Mouse (Mus musculus): Measurements from ENCODE around the gene Plgrkt. TPM values are rescaled to one million over a fixed set of nuclear protein-coding genes. Genes with fewer than 3 reads are reported as not detected.

The Plgrkt gene
- total and polyA plus RNA-seq, 2 experiments from 2014 or later: 27.9 to 58.7 TPM

- TF ChIP-seq CTCF (IDR thresholded peaks at IDR 0.05; ENCODE audit: low read depth): no peak
- no peaks in the 10 kb centered on the region for H3K4me1 ChIP-seq (ENCODE audit: insufficient read depth, low read length)
- H3K4me3 ChIP-seq (ENCODE audit: low read length): no peak overlapping the region
- no peak overlapping the region for H3K27ac ChIP-seq
- H3K9me3 ChIP-seq (ENCODE audit: low read length): no peaks in the 10 kb centered on the region
- WGBS: 90% methylated on average over 9 of the region's 9 CpGs
- DNase-seq (ENCODE audit: low spot score) (no peak), ATAC-seq (no peak)
- H3K9ac ChIP-seq (replicated peaks; ENCODE audit: low read length): no peak overlapping the region
- no peaks in the 10 kb centered on the region for H3K36me3 ChIP-seq (ENCODE audit: insufficient read depth, low read length)
- no peak overlapping the region for H3K4me2 ChIP-seq (ENCODE audit: low read depth, low read length)
- no peaks in the 10 kb centered on the region for H3K27me3 ChIP-seq (ENCODE audit: insufficient read depth, low read length)
Measured at GRCm38 (mm10) chr19:29384412-29384811, 17.2 kb upstream of the Plgrkt start.

GRCm38 (mm10) chr19:29383368-29383767, 16.2 kb upstream of the Plgrkt start:
- Histone ChIP-seq H3K27me3 (ENCODE audit: insufficient read depth, low read length) (no peaks in the 10 kb centered on the region), H3K4me1 (ENCODE audit: insufficient read depth, low read length) (no peaks in the 10 kb centered on the region), H3K27ac (no peak overlapping the region), H3K4me3 (ENCODE audit: low read length) (no peak overlapping the region), H3K4me2 (ENCODE audit: low read depth, low read length) (no peak overlapping the region), H3K9ac (replicated peaks; ENCODE audit: low read length) (no peak overlapping the region), H3K36me3 (ENCODE audit: insufficient read depth, low read length) (no peaks in the 10 kb centered on the region), H3K9me3 (ENCODE audit: low read length) (no peaks in the 10 kb centered on the region)
- TF ChIP-seq CTCF (IDR thresholded peaks at IDR 0.05; ENCODE audit: low read depth): no peak
- DNase-seq (ENCODE audit: low spot score) (no peak), ATAC-seq (no peak)
- WGBS: 94% methylated on average over 5 of the region's 5 CpGs

- TF ChIP-seq CTCF (IDR thresholded peaks at IDR 0.05; ENCODE audit: low read depth): no peak
- no peak overlapping the region for H3K4me3 ChIP-seq (ENCODE audit: low read length)
- H3K4me2 ChIP-seq (ENCODE audit: low read depth, low read length): no peak overlapping the region
- no peaks in the 10 kb centered on the region for H3K36me3 ChIP-seq (ENCODE audit: insufficient read depth, low read length)
- no peaks in the 10 kb centered on the region for H3K27me3 ChIP-seq (ENCODE audit: insufficient read depth, low read length)
- 94% methylated on average over 14 of the region's 14 CpGs for WGBS
- no peak overlapping the region for H3K9ac ChIP-seq (replicated peaks; ENCODE audit: low read length)
- H3K9me3 ChIP-seq (ENCODE audit: low read length): no peaks in the 10 kb centered on the region
- no peak for ATAC-seq
- no peak for DNase-seq (ENCODE audit: low spot score)
- no peak overlapping the region for H3K27ac ChIP-seq
- H3K4me1 ChIP-seq (ENCODE audit: insufficient read depth, low read length): no peaks in the 10 kb centered on the region
Measured at GRCm38 (mm10) chr19:29379839-29380603, 12.8 kb upstream of the Plgrkt start.

GRCm38 (mm10) chr19:29376382-29376781, 9.2 kb upstream of the Plgrkt start:
- no peak for TF ChIP-seq CTCF (IDR thresholded peaks at IDR 0.05; ENCODE audit: low read depth)
- Histone ChIP-seq H3K36me3 (ENCODE audit: insufficient read depth, low read length) (no peaks in the 10 kb centered on the region), H3K27ac (no peak overlapping the region), H3K9me3 (ENCODE audit: low read length) (no peaks in the 10 kb centered on the region), H3K4me2 (ENCODE audit: low read depth, low read length) (no peak overlapping the region), H3K9ac (replicated peaks; ENCODE audit: low read length) (no peak overlapping the region), H3K4me3 (ENCODE audit: low read length) (no peak overlapping the region), H3K4me1 (ENCODE audit: insufficient read depth, low read length) (no peaks in the 10 kb centered on the region), H3K27me3 (ENCODE audit: insufficient read depth, low read length) (no peaks in the 10 kb centered on the region)
- DNase-seq (ENCODE audit: low spot score) (no peak), ATAC-seq (no peak)
- WGBS: 64% methylated on average over 3 of the region's 3 CpGs

GRCm38 (mm10) chr19:29374947-29375346, 7.8 kb upstream of the Plgrkt start:
- no peaks in the 10 kb centered on the region for H3K36me3 ChIP-seq (ENCODE audit: insufficient read depth, low read length)
- no peaks in the 10 kb centered on the region for H3K27me3 ChIP-seq (ENCODE audit: insufficient read depth, low read length)
- H3K9ac ChIP-seq (replicated peaks; ENCODE audit: low read length): no peak overlapping the region
- no peak overlapping the region for H3K27ac ChIP-seq
- no peak for DNase-seq (ENCODE audit: low spot score)
- no peak overlapping the region for H3K4me2 ChIP-seq (ENCODE audit: low read depth, low read length)
- ATAC-seq: no peak
- no peak for TF ChIP-seq CTCF (IDR thresholded peaks at IDR 0.05; ENCODE audit: low read depth)
- H3K9me3 ChIP-seq (ENCODE audit: low read length): no peaks in the 10 kb centered on the region
- WGBS: 92% methylated on average over 9 of the region's 9 CpGs
- H3K4me1 ChIP-seq (ENCODE audit: insufficient read depth, low read length): no peaks in the 10 kb centered on the region
- no peak overlapping the region for H3K4me3 ChIP-seq (ENCODE audit: low read length)

GRCm38 (mm10) chr19:29373438-29373837, 6.2 kb upstream of the Plgrkt start:
- no peak overlapping the region for H3K27ac ChIP-seq
- peak overlapping the region; percentile 15 for H3K4me3 ChIP-seq (ENCODE audit: low read length)
- ATAC-seq: no peak
- no peaks in the 10 kb centered on the region for H3K27me3 ChIP-seq (ENCODE audit: insufficient read depth, low read length)
- H3K9me3 ChIP-seq (ENCODE audit: low read length): no peaks in the 10 kb centered on the region
- peak overlapping the region; percentile 33 for H3K9ac ChIP-seq (replicated peaks; ENCODE audit: low read length)
- H3K4me2 ChIP-seq (ENCODE audit: low read depth, low read length): peak overlapping the region; percentile 46
- TF ChIP-seq CTCF (IDR thresholded peaks at IDR 0.05; ENCODE audit: low read depth): no peak
- WGBS: 38% methylated on average over 11 of the region's 11 CpGs
- DNase-seq (ENCODE audit: low spot score): no peak
- H3K36me3 ChIP-seq (ENCODE audit: insufficient read depth, low read length): no peaks in the 10 kb centered on the region
- no peaks in the 10 kb centered on the region for H3K4me1 ChIP-seq (ENCODE audit: insufficient read depth, low read length)

- ATAC-seq (no peak), DNase-seq (ENCODE audit: low spot score) (no peak)
- Histone ChIP-seq H3K27ac (no peak overlapping the region), H3K4me1 (ENCODE audit: insufficient read depth, low read length) (no peaks in the 10 kb centered on the region), H3K36me3 (ENCODE audit: insufficient read depth, low read length) (no peaks in the 10 kb centered on the region), H3K4me2 (ENCODE audit: low read depth, low read length) (no peak overlapping the region), H3K4me3 (ENCODE audit: low read length) (no peak overlapping the region), H3K27me3 (ENCODE audit: insufficient read depth, low read length) (no peaks in the 10 kb centered on the region), H3K9ac (replicated peaks; ENCODE audit: low read length) (no peak overlapping the region), H3K9me3 (ENCODE audit: low read length) (no peaks in the 10 kb centered on the region)
- 89% methylated on average over 3 of the region's 3 CpGs for WGBS
- no peak for TF ChIP-seq CTCF (IDR thresholded peaks at IDR 0.05; ENCODE audit: low read depth)
Measured at GRCm38 (mm10) chr19:29372621-29373020, 5.4 kb upstream of the Plgrkt start.
